Mouse (Mus musculus): ENCODE measurements around the gene Necap2. TPM values are rescaled to one million over a fixed set of nuclear protein-coding genes. Genes with fewer than 3 reads are reported as not detected.

Gene Necap2
- polyA plus RNA-seq, 1 experiment = 22.6 TPM

DNA sequence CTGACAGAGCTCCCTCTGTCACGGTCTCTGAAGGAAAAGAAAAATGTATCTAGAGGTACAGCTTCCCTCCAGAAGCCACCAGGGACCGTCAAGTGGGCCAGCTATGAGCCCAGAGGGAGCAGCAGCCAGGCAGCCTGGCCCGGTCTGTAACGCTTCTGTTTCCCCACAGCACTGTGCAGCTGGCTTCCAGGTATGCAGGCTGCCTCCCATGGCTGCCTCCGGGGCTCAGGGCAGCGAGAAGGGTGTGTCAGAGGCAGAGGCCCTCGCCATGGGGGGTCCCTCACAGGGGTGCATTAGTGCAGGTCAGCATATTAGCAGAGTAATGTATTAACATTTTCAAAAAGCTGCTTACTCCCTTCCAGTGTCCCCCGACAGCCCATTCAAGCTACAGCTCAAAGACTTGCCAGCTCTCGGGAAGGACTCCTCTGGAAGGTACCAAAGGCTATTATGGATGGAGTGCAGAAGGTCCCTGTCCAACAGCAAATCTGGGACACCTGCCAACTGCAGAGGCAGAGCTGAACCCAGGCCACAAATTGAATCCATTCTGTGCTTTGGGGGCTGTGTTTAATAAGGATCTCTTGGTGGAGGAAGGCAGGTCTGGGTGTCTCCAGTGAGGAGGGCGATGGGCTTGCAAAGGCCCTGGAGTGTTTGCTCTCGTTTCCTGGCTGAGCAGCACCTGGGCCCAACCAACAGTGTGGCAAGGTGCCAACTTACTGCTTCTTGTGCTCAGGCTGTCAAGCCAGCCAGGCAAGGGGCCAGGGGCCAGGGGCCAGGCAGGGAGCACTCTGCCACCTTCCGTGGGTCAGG is 11.2 kb downstream of the Necap2 start:
- Histone ChIP-seq H3K4me3 (replicated peaks) (no peak overlapping the region), H3K27me3 (ENCODE audit: control insufficient read depth) (no peaks in the 10 kb centered on the region), H3K4me1 (ENCODE audit: control insufficient read depth) (peaks cover 45% of the 10 kb centered on the region), H3K36me3 (ENCODE audit: control insufficient read depth) (peaks cover 82% of the 10 kb centered on the region), H3K9me3 (ENCODE audit: control insufficient read depth, low read length) (no peaks in the 10 kb centered on the region)
- TF ChIP-seq GATA1 (IDR thresholded peaks at IDR 0.05; ENCODE audit: low read length) (no peak), TAL1 (IDR thresholded peaks at IDR 0.05; ENCODE audit: low read length) (no peak)

DNA sequence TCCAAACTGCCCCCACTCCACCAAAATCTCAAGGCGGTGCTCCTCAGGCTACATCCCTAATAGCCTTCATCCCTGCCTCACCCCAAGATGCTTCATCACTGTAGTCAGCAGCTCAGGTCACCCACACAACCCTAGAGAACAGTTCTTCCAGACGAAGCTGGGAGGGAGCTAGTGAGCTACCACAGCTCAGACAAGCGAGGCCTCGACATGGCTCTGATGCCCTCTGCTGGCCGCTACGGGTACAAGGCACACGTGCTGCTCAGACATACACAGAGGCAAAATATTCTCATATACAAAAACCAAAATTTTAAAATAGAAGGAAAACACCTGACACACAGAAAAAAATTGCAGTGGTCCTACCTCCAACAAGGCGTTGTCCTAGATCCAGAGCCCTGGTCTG is 13.0 kb downstream of the Necap2 start:
- peaks cover 42% of the 10 kb centered on the region for H3K4me1 ChIP-seq (ENCODE audit: control insufficient read depth)
- TF ChIP-seq TAL1 (IDR thresholded peaks at IDR 0.05; ENCODE audit: low read length) (no peak), GATA1 (IDR thresholded peaks at IDR 0.05; ENCODE audit: low read length) (no peak)
- peaks cover 64% of the 10 kb centered on the region for H3K36me3 ChIP-seq (ENCODE audit: control insufficient read depth)
- no peak overlapping the region for H3K4me3 ChIP-seq (replicated peaks)
- H3K9me3 ChIP-seq (ENCODE audit: control insufficient read depth, low read length) = no peaks in the 10 kb centered on the region
- no peaks in the 10 kb centered on the region for H3K27me3 ChIP-seq (ENCODE audit: control insufficient read depth)

DNA sequence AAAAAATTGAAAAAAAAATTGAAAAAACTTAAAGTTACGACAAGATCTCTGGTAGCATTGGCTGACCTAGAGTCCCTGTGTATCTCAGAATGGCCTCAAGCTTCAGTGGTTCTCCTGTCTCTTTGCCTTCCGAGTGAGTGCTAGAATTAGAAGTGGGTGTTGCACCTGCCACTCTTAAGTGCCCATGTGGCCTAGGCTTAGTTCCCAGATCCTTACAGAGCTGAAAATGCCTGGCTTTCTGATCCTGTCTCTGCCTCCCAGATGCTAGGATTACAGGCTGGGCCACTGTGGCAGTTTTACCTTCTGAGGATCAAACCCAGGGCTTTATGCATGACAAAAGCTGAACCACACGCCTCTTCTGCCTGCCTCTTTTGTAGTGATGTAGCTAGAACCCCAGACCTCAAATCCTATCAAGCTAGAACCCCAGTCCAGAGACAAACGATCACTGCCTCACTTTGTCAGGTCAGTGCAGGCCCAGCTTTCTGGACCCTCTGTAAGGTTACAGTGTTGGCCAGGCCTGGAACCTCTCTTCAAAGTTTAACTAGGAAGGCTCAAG is 14.0 kb downstream of the Necap2 start:
- Histone ChIP-seq H3K4me1 (ENCODE audit: control insufficient read depth) (peaks cover 39% of the 10 kb centered on the region), H3K36me3 (ENCODE audit: control insufficient read depth) (peaks cover 54% of the 10 kb centered on the region), H3K4me3 (replicated peaks) (no peak overlapping the region), H3K27me3 (ENCODE audit: control insufficient read depth) (no peaks in the 10 kb centered on the region), H3K9me3 (ENCODE audit: control insufficient read depth, low read length) (no peaks in the 10 kb centered on the region)
- TF ChIP-seq GATA1 (IDR thresholded peaks at IDR 0.05; ENCODE audit: low read length) = no peak
- no peak for TF ChIP-seq TAL1 (IDR thresholded peaks at IDR 0.05; ENCODE audit: low read length)

DNA sequence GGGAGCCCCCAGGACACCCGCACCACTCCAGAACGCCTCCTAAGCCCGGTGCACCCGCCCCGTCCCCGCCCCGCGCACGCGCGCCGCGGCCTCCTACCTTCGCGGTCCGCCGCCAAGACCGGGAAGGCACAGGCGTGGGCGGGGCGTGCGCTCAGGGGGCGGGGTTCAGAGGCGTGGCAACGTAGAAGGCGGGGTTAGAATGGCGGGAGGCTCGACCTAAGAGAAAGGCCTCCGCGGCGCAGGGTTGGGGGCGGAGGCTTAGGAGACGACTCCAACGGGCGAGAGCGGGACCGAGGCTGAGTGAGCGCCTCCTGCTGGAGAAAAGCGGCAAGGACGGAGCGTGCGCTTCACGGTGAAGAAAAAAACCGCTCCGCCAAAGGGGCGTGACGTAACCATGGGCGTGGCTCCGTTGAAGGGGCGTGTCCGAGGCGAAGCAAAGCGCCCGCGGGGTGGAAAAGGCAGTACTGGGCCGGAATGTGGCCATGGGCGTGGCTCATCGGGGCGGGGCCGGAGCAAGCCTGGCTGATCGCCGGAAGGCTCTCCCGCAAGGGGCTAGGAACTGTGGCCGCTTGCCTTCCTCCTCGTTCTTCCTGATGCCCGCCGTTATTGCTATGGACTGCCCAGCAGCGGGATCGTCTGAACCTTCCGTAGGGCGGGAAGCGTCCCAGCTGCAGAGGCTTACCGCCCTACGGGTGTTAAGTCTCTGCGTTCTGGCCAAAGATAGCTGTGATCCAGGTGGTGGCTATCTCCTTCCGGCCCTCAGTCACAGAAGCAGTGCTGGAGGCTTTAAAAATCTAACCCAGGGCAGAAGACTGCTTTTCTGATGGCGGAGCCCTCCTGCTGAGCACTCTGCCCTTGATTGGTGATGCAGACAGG is 17.5 kb downstream of the Necap2 start, which contains the start of gene Crocc:
Gene Crocc, minus strand, starts transcription at position 125 of the 876 bp plus-strand sequence.
- peaks cover 19% of the 10 kb centered on the region for H3K36me3 ChIP-seq (ENCODE audit: control insufficient read depth)
- peak within 1 kb of the TSS; percentile 88 for H3K4me3 ChIP-seq (replicated peaks)
- H3K27me3 ChIP-seq (ENCODE audit: control insufficient read depth) = no peaks in the 10 kb centered on the region
- TF ChIP-seq TAL1 (IDR thresholded peaks at IDR 0.05; ENCODE audit: low read length) (no peak), GATA1 (IDR thresholded peaks at IDR 0.05; ENCODE audit: low read length) (no peak)
- H3K4me1 ChIP-seq (ENCODE audit: control insufficient read depth) = peaks cover 23% of the 10 kb centered on the region
- no peaks in the 10 kb centered on the region for H3K9me3 ChIP-seq (ENCODE audit: control insufficient read depth, low read length)

DNA sequence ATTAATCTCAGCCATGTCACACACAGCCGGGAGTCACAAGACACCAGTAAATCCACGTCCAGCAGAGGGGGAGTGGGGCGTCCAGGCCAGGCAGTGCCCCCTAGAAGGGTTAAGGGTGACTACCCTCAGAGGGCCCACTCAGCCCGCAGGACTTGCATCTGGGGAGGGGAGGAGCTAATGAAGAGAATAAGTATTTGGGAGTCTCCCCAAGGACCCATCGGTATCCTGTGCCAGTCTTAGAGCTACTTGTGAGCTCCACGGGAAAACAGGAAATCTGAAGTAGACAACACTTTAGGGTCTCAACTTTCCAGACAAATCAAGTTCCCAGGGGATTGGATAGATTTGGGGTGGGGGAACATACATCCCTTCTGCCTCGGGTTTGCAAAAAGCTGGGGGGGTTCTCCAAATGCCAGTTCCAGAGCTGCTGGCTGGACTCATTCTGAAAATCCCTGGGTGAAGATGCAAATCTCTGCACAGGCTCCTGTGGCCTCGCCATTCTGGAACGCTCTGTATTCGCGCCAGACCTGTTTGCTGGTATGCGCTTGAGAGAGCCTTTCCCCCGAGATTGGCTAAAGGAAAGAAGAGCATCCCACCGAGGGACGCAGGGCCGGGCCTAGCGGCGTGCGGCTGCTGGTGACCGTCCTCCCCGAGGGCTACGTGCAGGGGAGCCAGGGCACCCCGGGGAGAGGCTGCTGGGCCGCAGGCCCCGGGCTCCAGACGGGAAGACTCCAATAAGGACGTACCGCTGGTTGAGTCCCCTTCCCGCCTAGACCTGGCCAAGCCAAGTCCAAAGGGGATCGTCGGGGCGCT is 18.3 kb downstream of the Necap2 start:
- Histone ChIP-seq H3K4me1 (ENCODE audit: control insufficient read depth) (peaks cover 19% of the 10 kb centered on the region), H3K27me3 (ENCODE audit: control insufficient read depth) (no peaks in the 10 kb centered on the region), H3K9me3 (ENCODE audit: control insufficient read depth, low read length) (no peaks in the 10 kb centered on the region), H3K36me3 (ENCODE audit: control insufficient read depth) (peaks cover 11% of the 10 kb centered on the region), H3K4me3 (replicated peaks) (peak overlapping the region; percentile 88)
- TF ChIP-seq GATA1 (IDR thresholded peaks at IDR 0.05; ENCODE audit: low read length) (no peak), TAL1 (IDR thresholded peaks at IDR 0.05; ENCODE audit: low read length) (no peak)

DNA sequence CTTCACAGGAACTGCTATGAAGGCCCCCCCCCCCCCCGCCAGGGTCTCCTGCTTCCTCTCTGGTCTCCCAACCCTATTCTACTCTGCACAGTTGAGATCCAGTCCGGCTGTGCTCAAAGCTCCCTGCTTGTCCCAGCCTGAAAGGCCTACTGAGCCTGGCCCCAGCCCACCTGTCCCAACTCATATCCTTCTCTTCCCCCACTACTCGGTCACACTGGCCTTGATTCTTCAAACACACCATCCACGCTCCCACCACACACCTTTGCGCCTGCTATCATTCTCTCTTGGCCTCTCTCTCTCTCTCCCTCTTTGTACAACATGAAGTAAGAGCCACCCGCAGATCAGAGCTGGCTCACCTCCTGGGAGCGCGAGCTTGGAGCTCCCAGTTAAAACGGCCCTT is 19.3 kb downstream of the Necap2 start:
- no peak overlapping the region for H3K4me3 ChIP-seq (replicated peaks)
- peaks cover 4% of the 10 kb centered on the region for H3K36me3 ChIP-seq (ENCODE audit: control insufficient read depth)
- H3K27me3 ChIP-seq (ENCODE audit: control insufficient read depth) = no peaks in the 10 kb centered on the region
- no peaks in the 10 kb centered on the region for H3K9me3 ChIP-seq (ENCODE audit: control insufficient read depth, low read length)
- H3K4me1 ChIP-seq (ENCODE audit: control insufficient read depth) = peaks cover 18% of the 10 kb centered on the region
- TF ChIP-seq TAL1 (IDR thresholded peaks at IDR 0.05; ENCODE audit: low read length) = no peak
- no peak for TF ChIP-seq GATA1 (IDR thresholded peaks at IDR 0.05; ENCODE audit: low read length)

DNA sequence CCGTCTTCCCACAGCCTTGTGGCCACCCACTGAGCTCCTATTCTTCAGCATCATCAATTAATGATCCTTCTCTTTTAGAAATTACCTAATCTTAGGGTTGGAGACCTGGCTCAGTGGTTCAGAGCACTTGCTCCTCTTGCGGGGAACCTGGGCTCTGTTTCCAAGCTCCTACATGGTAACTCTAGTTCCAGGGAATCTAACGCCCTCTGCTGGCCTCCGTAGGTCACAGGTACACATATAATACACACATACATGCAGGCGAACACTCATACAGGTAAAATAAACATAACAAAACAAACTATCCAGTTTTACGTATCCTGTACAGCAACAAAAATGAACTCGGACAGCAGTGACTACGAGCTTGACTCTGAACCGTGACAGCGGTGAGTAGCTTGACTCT is 21.2 kb downstream of the Necap2 start:
- no peaks in the 10 kb centered on the region for H3K27me3 ChIP-seq (ENCODE audit: control insufficient read depth)
- H3K36me3 ChIP-seq (ENCODE audit: control insufficient read depth) = no peaks in the 10 kb centered on the region
- H3K9me3 ChIP-seq (ENCODE audit: control insufficient read depth, low read length) = no peaks in the 10 kb centered on the region
- no peak overlapping the region for H3K4me3 ChIP-seq (replicated peaks)
- TF ChIP-seq GATA1 (IDR thresholded peaks at IDR 0.05; ENCODE audit: low read length) (no peak), TAL1 (IDR thresholded peaks at IDR 0.05; ENCODE audit: low read length) (no peak)
- H3K4me1 ChIP-seq (ENCODE audit: control insufficient read depth) = peaks cover 18% of the 10 kb centered on the region

DNA sequence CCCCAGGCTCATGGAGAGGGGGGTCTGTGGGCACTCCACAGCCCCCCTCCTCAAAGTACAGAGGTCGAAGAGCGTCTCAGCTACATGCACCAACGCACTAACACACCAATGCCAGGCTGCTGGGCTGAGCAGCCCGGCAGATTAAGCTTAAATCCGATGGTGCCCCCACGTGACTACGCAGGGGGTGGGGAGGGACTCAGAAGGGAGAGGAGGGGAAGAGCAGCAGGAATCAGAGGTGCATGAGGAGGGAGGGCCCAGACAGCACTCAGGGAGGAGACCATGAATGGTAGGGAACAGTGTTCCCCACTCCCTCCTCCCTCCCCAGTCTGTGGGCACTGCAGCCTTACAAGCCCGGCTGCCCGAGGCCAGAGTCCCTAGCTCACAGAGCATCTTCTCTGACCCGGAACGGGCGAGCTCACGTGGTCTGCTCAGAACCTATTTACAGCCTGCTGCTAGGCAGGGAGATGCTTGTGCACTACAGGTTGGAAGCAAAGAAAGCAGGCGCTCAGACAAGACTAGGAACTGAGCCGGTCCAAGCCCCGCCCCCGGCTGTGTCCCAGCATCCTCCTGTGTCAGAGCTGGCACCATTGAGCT is 24.5 kb downstream of the Necap2 start:
- Histone ChIP-seq H3K27me3 (ENCODE audit: control insufficient read depth) (no peaks in the 10 kb centered on the region), H3K4me3 (replicated peaks) (no peak overlapping the region), H3K9me3 (ENCODE audit: control insufficient read depth, low read length) (no peaks in the 10 kb centered on the region), H3K4me1 (ENCODE audit: control insufficient read depth) (no peaks in the 10 kb centered on the region; the same call in 1 of the 2 replicates), H3K36me3 (ENCODE audit: control insufficient read depth) (no peaks in the 10 kb centered on the region)
- TF ChIP-seq TAL1 (IDR thresholded peaks at IDR 0.05; ENCODE audit: low read length) = no peak
- TF ChIP-seq GATA1 (IDR thresholded peaks at IDR 0.05; ENCODE audit: low read length) = no peak

Measured in erythroblast, embryonic 14.5 days (primary cell).